Mouse (Mus musculus) megakaryocyte, embryonic 14.5 days (primary cell): ENCODE data around the gene Zbtb39.

ENCODE experiments used
- FLI1 ChIP-seq: IDR thresholded peaks from 2 replicates; pipeline ENCODE4 v1.6.1; 2012; ENCODE audit warnings: low read length, inconsistent platforms, mixed read lengths
- GATA1 ChIP-seq: IDR thresholded peaks from 3 replicates; pipeline ENCODE4 v1.6.1; 2012; ENCODE audit warnings: mixed read lengths, low read length, inconsistent platforms, borderline replicate concordance

DNA sequence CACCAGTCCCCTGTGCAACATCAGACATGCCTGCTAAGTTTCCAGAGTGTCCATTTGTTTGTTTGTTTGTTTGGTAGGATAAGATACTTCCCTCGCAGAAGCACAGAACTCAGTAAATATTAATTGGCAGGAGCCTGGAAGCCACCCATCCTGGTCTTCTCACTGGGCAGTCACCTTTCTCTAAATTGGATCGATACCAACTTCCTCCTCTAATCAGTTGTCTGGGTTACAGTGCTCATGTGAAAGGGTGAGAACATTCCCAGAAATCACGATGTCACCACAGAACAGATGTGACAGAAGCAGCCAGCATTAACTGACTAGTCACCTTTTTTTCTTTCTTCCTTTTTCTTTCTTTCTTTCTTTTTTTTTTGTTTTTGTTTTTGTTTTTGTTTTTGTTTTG lies 15.9 kb downstream of the Zbtb39 start:
- TF ChIP-seq GATA1 (no peak), FLI1 (no peak)
